Mouse (Mus musculus) MEL-GATA-1-ER (cell line): ENCODE data around the gene Zswim1.
A peak's percentile ranks its signal among the peaks of the same experiment; 100 is the strongest.

Experiments
- DNase-seq: peaks from one replicate; pipeline ENCODE4 v3.0.0-alpha.2; 2012; ENCODE audit warnings: low read depth; ENCODE audit errors: extremely low read depth

Zswim1 gene

GRCm38 (mm10) chr2:164792400-164793190 lies 29.9 kb upstream of the Zswim1 start:
- DNase-seq: no peak

GRCm38 (mm10) chr2:164793236-164793635 lies 29.2 kb upstream of the Zswim1 start:
- DNase-seq: peak; percentile 30

GRCm38 (mm10) chr2:164793772-164794171 lies 28.7 kb upstream of the Zswim1 start:
- no peak for DNase-seq

GRCm38 (mm10) chr2:164794293-164794692 lies 28.2 kb upstream of the Zswim1 start:
- peak; percentile 84 for DNase-seq

GRCm38 (mm10) chr2:164795868-164796267 lies 26.6 kb upstream of the Zswim1 start:
- no peak for DNase-seq

GRCm38 (mm10) chr2:164798554-164798953 lies 23.9 kb upstream of the Zswim1 start:
- peak; percentile 29 for DNase-seq

- DNase-seq: no peak
These were observed 22.1 kb upstream of the Zswim1 start for GRCm38 (mm10) chr2:164800252-164801004.

- DNase-seq: no peak
These were observed 19.1 kb upstream of the Zswim1 start for GRCm38 (mm10) chr2:164803201-164803920.

GRCm38 (mm10) chr2:164803921-164804313 lies 18.6 kb upstream of the Zswim1 start:
- peak; percentile 13 for DNase-seq

GRCm38 (mm10) chr2:164804533-164805331 lies 17.8 kb upstream of the Zswim1 start, which contains the start of the genes Acot8 and Zswim3:
TSS of gene Acot8 (minus strand) at chr2:164804882.
TSS of gene Zswim3 (plus strand) at chr2:164805098.
- peak; percentile 99 for DNase-seq

- peak; percentile 29 for DNase-seq
These were observed 17.2 kb upstream of the Zswim1 start for GRCm38 (mm10) chr2:164805332-164805718.

GRCm38 (mm10) chr2:164806614-164807013 lies 15.9 kb upstream of the Zswim1 start:
- DNase-seq: no peak

- no peak for DNase-seq
These were observed 8.9 kb upstream of the Zswim1 start for GRCm38 (mm10) chr2:164813557-164813956.

- DNase-seq: no peak
These were observed 7.1 kb upstream of the Zswim1 start for GRCm38 (mm10) chr2:164815348-164815747.

GRCm38 (mm10) chr2:164815821-164816220 lies 6.7 kb upstream of the Zswim1 start:
- DNase-seq: no peak

GRCm38 (mm10) chr2:164817206-164817605 lies 5.3 kb upstream of the Zswim1 start:
- no peak for DNase-seq

GRCm38 (mm10) chr2:164817703-164818102 lies 4.8 kb upstream of the Zswim1 start:
- no peak for DNase-seq

GRCm38 (mm10) chr2:164821060-164821459 lies 1.4 kb upstream of the Zswim1 start:
- DNase-seq: no peak

- peak; percentile 71 for DNase-seq
These were observed 697 bp downstream of the Zswim1 start for GRCm38 (mm10) chr2:164823181-164823585.

- no peak for DNase-seq
These were observed 1.5 kb downstream of the Zswim1 start for GRCm38 (mm10) chr2:164823969-164824368.

GRCm38 (mm10) chr2:164825521-164825920 lies 3.0 kb downstream of the Zswim1 start:
- no peak for DNase-seq
